Mouse (Mus musculus): ENCODE measurements around the gene Olfr867.

DNA sequence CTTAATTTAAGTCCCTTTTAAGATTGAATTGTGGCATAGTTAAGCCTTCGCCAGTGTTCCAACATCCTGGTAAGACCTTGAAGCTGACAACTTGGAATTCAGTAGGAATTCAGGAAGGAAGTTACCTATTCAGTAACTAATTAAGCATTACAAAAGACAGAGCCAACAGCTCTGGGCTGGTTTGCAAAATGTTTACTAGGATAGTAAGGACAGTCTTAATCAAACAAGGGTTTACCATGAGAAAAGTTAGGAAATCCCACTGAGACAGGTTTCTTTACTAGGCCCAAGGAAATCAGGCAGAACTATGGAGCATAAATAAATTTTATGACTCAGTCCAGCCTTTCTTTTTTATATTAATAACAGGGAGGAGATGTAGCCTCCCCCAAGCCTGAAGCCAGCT lies 13.9 kb upstream of the Olfr867 start:
- TF ChIP-seq EP300 (IDR thresholded peaks at IDR 0.05; ENCODE audit: insufficient read depth, low read depth, low read length) (no peak), CTCF (IDR thresholded peaks at IDR 0.05) (no peak), POLR2A (IDR thresholded peaks at IDR 0.05; ENCODE audit: insufficient read depth, low read depth, low read length) (no peak)

All from heart, adult 2 months (tissue).